Mouse (Mus musculus): ENCODE measurements around the gene Msmo1. TPM values are rescaled to one million over a fixed set of nuclear protein-coding genes. Genes with fewer than 3 reads are reported as not detected.
A peak's percentile ranks its signal among the peaks of the same experiment; 100 is the strongest.

The Msmo1 gene
- total RNA-seq (2014; fragmentation: Nextera tagmentation) (11.6 and 16.3 TPM in 2 replicates), total RNA-seq (2017) (48.3 and 69.4 TPM in 2 replicates)

- ATAC-seq (replicated peaks; ENCODE audit: low FRiP score, low TSS enrichment, poor library complexity, severe bottlenecking), result peak; percentile 99
Measured at GRCm38 (mm10) chr8:64733271-64733943, at the start of gene Msmo1. Gene Msmo1 (minus strand): TSS chr8:64733792.

DNA sequence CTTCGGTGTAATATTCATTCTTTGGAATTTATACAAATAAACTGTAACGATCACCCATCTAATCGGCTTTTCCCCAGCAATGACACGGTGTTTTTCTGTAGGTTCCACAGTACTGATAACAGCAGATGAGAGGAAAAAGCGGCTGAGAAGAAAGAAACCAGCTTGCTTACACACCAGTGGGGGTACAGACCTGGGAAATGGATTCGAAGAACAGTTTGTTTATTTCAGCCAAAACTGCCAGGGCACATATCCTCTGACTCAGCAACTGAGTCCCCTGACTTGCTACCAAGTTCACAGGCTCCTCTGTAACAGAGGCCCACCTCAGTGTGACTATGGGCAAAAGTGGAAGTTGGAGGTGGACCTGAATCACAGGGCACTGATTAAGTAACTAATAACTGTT is 48.4 kb upstream of the Msmo1 start:
- peak; percentile 79 for ATAC-seq (replicated peaks; ENCODE audit: low FRiP score, low TSS enrichment, poor library complexity, severe bottlenecking)

- ATAC-seq (replicated peaks; ENCODE audit: low FRiP score, low TSS enrichment, poor library complexity, severe bottlenecking), result no peak
Measured at GRCm38 (mm10) chr8:64777925-64778324, 44.3 kb upstream of the Msmo1 start.

DNA sequence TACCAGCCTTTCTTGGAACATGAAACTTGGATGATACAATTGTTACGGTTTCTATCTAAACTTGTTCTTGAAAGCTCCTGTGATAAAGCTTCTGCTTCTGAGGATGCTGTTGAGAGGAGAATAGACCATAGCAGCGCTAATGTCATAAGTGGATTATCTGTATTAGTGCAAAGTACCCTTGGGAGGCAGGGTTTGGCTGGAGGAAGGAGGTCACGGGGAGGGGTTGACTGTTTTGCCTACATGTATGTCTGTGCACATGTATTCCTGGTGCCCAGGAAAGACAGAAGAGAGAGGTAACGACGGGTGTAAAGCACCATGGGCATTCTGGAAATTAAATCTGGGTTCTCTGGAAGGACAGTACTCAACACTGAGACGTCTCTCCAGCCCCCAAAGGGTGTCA is 40.5 kb upstream of the Msmo1 start:
- no peak for ATAC-seq (replicated peaks; ENCODE audit: low FRiP score, low TSS enrichment, poor library complexity, severe bottlenecking)

GRCm38 (mm10) chr8:64770814-64771213 is 37.2 kb upstream of the Msmo1 start:
- ATAC-seq (replicated peaks; ENCODE audit: low FRiP score, low TSS enrichment, poor library complexity, severe bottlenecking), result no peak

DNA sequence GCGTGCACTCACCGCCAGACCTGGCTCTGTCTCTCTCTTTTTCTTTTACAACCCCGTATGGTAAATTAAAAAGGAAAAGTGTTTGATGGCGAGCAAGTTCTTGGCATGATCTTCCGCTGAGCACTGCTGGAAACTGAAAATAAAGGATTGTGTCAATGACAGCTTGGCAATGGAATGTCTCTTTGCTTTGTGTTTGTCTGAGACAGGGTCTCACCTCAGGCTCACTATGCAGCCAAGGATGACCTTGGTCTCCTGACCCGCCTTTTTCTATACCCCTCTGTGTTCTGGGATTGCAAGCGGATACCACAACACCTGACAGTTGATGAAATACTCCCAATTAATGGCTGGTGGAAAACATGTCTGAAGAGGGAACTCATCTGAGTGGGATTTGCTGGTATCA is 36.0 kb upstream of the Msmo1 start:
- ATAC-seq (replicated peaks; ENCODE audit: low FRiP score, low TSS enrichment, poor library complexity, severe bottlenecking), result no peak

DNA sequence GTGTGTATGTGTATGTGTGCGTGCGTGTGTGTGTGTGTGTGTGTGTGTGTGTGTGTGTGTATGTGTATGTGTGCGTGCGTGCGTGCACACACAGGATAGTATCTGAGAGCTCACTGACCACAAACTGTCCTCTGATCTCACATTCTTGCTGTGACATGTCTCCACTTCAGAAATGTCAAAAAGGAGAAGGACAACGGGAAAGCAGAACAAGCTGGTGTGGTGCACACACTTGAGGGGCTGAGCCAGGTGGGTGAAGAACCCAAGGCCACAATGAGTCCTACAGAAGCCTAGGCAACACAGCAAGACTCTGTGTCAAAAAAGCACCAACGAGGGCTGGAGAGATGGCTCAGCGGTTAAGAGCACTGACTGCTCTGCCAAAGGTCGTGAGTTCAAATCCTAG is 35.1 kb upstream of the Msmo1 start:
- ATAC-seq (replicated peaks; ENCODE audit: low FRiP score, low TSS enrichment, poor library complexity, severe bottlenecking), result no peak

DNA sequence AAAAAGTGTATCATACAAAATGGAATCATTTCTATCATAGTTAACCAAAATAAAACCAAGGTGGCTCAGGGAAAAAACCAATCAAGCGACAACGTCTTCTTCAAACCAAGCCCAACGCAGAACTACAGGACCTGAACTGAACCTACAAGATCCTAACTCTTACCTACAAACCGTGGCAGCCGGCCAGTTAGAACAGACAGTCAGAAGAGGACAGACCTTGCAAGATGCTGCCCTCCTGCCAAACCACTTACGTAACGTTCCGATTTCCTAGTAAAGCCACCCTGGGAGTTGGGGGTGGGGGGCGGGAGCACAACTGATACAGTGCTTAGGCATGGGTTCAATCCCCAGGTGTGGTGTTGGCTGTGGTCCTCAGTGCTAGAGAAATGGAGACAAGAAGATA is 33.5 kb upstream of the Msmo1 start:
- no peak for ATAC-seq (replicated peaks; ENCODE audit: low FRiP score, low TSS enrichment, poor library complexity, severe bottlenecking)

- ATAC-seq (replicated peaks; ENCODE audit: low FRiP score, low TSS enrichment, poor library complexity, severe bottlenecking), result no peak
Measured at GRCm38 (mm10) chr8:64764075-64764474, 30.5 kb upstream of the Msmo1 start.

DNA sequence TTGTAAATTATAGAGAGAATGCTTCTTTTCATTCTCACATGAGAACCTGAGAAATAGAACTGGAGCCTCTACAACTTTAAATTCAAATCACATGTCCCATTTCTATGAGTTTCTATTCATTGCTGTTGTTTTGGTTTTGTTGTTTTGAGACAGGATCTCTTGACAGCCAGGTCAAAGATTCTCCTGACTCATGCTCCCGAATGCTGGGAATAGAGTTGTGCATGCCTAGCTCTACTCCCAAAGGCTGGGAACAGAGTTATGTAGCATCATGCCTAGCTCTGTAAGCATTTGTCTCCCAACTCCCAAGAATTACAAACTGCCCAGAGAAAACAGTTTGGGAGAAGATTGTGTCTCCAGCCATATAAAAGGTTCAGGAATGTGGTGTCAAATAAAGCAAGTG is 29.2 kb upstream of the Msmo1 start:
- ATAC-seq (replicated peaks; ENCODE audit: low FRiP score, low TSS enrichment, poor library complexity, severe bottlenecking), result no peak

DNA sequence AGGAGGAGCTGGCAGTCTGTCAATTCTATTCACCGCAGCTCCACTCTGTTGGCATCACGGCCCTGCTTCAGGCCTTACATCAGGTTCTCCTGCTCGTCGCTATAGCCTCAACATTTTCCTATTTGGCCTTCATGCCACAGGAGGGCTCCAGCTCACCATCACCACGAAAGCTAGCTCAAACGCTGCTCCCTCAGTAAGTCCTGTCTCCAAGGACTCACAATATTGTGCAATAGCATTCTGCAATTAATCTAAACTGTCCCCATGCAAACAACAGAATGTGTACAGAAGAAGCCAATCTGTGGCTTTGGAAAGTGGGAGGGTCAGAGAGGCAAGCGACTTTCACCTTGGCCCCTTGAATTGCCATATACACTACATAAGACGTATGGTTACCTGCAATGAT is 27.8 kb upstream of the Msmo1 start:
- no peak for ATAC-seq (replicated peaks; ENCODE audit: low FRiP score, low TSS enrichment, poor library complexity, severe bottlenecking)

DNA sequence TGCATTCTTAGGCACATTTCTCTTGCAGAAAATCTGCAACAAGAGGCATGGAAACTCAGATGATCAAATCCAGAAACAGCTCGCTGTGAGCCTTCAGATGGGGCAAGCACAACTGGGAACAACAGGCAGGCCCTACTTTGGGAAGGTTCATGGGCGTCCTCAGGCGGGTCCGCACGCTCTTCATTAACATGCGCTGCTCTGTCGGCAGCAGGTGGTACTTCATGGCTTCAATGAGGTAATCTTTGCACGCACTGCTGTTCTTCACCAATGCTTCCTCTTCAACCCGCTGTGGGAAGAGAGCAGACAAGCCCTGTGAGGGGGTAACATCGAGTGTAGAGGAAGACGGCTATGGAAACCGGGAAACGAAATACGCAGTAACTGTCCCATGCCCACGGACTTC is 24.4 kb upstream of the Msmo1 start:
- ATAC-seq (replicated peaks; ENCODE audit: low FRiP score, low TSS enrichment, poor library complexity, severe bottlenecking), result no peak

DNA sequence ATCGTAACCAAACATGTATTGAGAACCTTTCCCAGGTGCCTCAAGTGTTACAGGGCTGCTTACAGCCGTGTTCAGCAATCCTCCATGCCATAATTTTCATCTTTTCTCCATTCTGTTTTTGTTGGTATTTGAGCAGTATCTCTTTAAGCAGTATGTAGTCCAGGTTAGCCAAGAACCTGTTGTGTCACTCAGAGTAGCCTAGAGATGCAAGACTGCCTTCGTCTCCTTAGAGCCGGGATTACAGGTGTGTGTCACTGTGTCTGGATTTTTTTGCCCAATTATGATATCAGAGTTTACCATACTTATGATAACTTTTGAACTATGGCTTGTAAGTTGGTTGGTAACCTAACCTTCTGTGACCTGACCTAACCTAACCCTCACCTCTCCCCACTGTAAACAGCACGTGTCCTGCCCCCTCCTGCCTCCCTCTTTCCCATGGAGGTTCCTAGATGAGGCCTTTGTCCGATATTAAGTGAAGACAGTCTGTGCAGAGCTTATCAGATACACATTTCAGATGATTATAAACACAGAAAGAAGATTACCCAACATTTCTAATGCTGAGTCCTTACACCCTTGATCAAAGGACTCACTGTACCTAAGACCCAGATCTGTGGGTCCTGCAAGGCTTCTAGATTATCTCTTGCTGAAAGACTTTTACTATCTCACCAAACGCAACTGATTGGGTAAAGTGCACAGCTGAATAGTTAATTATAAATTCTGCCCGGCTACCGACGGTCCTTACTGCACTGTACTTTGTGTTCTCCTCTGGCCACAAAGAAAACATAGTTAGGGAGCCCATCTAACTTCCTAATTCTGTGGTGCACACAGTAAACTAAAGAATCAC is 12.8 kb upstream of the Msmo1 start:
- ATAC-seq (replicated peaks; ENCODE audit: low FRiP score, low TSS enrichment, poor library complexity, severe bottlenecking), result no peak

DNA sequence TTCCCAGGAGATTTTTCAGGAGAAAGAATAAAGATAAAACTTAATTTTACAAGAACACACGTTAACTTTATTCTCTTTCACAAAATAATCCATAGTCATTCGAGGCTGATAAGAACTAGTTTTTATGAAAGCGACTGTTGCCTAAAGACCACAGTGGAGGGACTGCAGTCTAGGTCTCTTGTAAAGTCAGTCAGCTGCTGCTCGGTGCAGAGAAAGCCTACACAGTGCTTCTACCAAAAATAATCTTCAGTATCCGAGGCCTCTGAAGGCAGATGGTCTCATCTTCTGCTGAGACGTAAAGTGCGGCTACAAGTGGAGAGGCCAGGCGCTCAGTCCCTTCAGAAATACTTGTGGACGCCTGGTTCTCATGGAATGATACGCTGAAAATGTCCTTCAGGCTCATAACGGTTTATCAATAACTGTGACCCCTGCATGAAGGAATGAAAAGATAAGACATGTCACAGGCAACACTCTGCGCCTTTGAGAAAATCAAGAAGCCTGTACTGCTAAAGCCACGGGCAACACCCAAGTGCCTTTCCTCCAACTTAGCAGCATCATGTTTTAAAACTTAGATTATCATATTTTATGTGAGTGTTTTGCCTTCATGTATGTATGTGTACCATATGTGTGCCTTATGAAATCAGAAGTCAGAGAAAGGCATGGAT is 7.1 kb upstream of the Msmo1 start:
- ATAC-seq (replicated peaks; ENCODE audit: low FRiP score, low TSS enrichment, poor library complexity, severe bottlenecking), result peak; percentile 77

DNA sequence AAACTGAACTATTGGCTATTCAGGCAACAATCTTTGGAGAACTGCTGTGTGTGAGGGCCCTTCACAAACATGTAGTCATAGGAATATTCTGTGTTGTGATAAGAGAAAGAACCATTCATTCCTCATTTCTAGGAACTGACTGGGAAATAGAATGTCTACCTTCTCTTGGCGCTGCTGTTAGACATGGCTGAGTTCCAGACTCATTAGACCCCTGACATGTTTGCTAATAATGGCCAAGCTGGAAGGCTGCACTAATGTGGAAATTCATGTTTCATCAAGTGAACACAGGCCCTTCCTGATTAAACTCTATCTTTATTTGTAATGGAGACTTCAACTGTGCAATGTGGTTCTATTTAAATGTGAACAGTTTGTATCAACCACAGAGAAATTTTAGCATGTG is 5.3 kb upstream of the Msmo1 start:
- ATAC-seq (replicated peaks; ENCODE audit: low FRiP score, low TSS enrichment, poor library complexity, severe bottlenecking), result no peak

GRCm38 (mm10) chr8:64736767-64737323 is 3.3 kb upstream of the Msmo1 start:
- no peak for ATAC-seq (replicated peaks; ENCODE audit: low FRiP score, low TSS enrichment, poor library complexity, severe bottlenecking)

DNA sequence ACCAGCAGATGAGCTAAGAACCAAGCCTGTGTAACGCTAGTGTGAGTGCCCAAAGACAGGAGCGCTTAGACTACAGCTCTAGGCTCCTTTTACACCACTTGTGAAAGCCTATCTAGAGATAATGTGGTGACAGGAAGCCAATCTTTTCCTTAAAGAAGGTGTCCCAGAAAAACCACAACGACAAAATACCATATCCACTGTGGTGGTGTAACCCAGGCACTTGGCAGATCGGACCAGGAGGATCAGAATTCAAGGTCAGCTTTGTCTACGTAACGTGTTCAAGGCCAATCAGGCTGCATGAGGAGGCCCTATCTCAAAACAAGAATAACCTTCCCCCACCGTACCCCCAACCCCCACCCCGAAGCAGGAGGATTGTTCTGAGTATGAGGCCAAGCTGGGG is 1.6 kb upstream of the Msmo1 start:
- ATAC-seq (replicated peaks; ENCODE audit: low FRiP score, low TSS enrichment, poor library complexity, severe bottlenecking), result peak; percentile 26

GRCm38 (mm10) chr8:64732596-64732995 is 996 bp downstream of the Msmo1 start:
- no peak for ATAC-seq (replicated peaks; ENCODE audit: low FRiP score, low TSS enrichment, poor library complexity, severe bottlenecking)

DNA sequence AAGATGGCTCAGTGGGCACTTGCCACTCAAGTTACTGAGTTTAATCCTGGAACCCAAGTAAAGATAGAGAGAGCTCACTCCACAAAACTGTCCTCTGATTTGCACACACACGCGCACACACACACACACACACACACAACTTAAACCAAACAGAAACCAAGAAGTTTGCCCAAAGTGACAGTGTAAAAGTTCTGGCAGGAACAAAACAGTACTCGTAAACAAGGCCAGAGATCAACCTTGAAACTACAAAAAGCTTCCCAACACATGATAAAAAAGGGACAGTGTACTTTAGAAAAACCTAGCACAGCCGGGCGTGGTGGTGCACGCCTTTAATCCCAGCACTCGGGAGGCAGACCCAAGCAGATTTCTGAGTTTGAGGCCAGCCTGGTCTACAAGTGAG is 5.4 kb downstream of the Msmo1 start:
- no peak for ATAC-seq (replicated peaks; ENCODE audit: low FRiP score, low TSS enrichment, poor library complexity, severe bottlenecking)

- ATAC-seq (replicated peaks; ENCODE audit: low FRiP score, low TSS enrichment, poor library complexity, severe bottlenecking), result no peak
Measured at GRCm38 (mm10) chr8:64726190-64726695, 7.3 kb downstream of the Msmo1 start.

Measured in megakaryocyte-erythroid progenitor cell, adult 5-6 weeks (primary cell).